Mouse (Mus musculus) heart, postnatal 0 days (tissue): ENCODE data around the gene 1810062G17Rik. TPM values are rescaled to one million over a fixed set of nuclear protein-coding genes. Genes with fewer than 3 reads are reported as not detected.

Source experiments
- ATAC-seq: fragments of 200-750 bp; cut with Nextera tagmentation; 2 replicates; pipeline ENCODE4 v1.8.0; 2017; ENCODE audit warnings: low read depth, moderate number of reproducible peaks, moderate library complexity; ENCODE audit not compliant: insufficient read depth
- DNase-seq: peaks from one replicate; pipeline ENCODE4 v3.0.0-alpha.2; 2016; ENCODE audit warnings: low spot score
- H3K27ac ChIP-seq: fragments of 300-500 bp; sonication (generic); 2 replicates; pipeline ENCODE4 v1.5.1; 2014; ENCODE audit warnings: low read depth, mild to moderate bottlenecking
- H3K27me3 ChIP-seq: fragments of 300-500 bp; sonication (generic); 2 replicates; pipeline ENCODE4 v1.6.1; 2014; ENCODE audit warnings: low read length, mixed read lengths; ENCODE audit not compliant: control insufficient read depth, insufficient read depth
- H3K36me3 ChIP-seq: fragments of 300-500 bp; sonication (generic); replicated peaks from 2 replicates; pipeline ENCODE4 v1.6.1; 2014; ENCODE audit warnings: low read length, mixed read lengths; ENCODE audit not compliant: control insufficient read depth, insufficient read depth
- H3K4me1 ChIP-seq: fragments of 300-500 bp; sonication (generic); 2 replicates; pipeline ENCODE4 v1.6.1; 2014; ENCODE audit warnings: antibody characterized with exemption; ENCODE audit not compliant: control insufficient read depth, insufficient read depth
- H3K4me2 ChIP-seq: fragments of 300-500 bp; sonication (generic); 2 replicates; pipeline ENCODE4 v1.6.1; 2014; ENCODE audit warnings: low read depth, mild to moderate bottlenecking, low read length, moderate library complexity
- H3K4me3 ChIP-seq: fragments of 300-500 bp; sonication (generic); 2 replicates; pipeline ENCODE4 v1.5.1; 2014; ENCODE audit warnings: low read depth, low read length
- H3K9ac ChIP-seq: fragments of 300-500 bp; sonication (generic); replicated peaks from 2 replicates; pipeline ENCODE4 v1.6.1; 2014; ENCODE audit warnings: low read depth, low read length, mixed read lengths
- H3K9me3 ChIP-seq: fragments of 300-500 bp; sonication (generic); replicated peaks from 2 replicates; pipeline ENCODE4 v1.6.1; 2016; ENCODE audit warnings: low read length; ENCODE audit not compliant: control insufficient read depth
- CTCF ChIP-seq: IDR thresholded peaks from 2 replicates; pipeline ENCODE4 v1.5.1; 2016; ENCODE audit warnings: antibody characterized with exemption, control low read depth, low read depth
- EP300 ChIP-seq: IDR thresholded peaks from 2 replicates; pipeline ENCODE4 v1.6.1; 2016; ENCODE audit warnings: antibody characterized with exemption, low read depth
- WGBS: fragments of 180-500 bp; shearing (Covaris S2); extraction: QIAGEN DNeasy Blood & Tissue Kit; methylation state at CpG from one replicate; pipeline ENCODE4 v1.1.7; 2014; 5-methylcytosine and 5-hydroxymethylcytosine counted together
- polyA plus RNA-seq: library from polyadenylated mRNA; unstranded; fragments of >200 nt; fragmentation: Nextera tagmentation; extraction: Ambion mirVana; gene quantifications from 2 replicates; pipeline ENCODE4 v1.2.1, GENCODE M21; 2015
- total RNA-seq: library from RNA; depleted of rRNA; stranded (reverse); fragments of >200 nt; gene quantifications from 2 replicates; pipeline ENCODE4 v1.2.3, GENCODE M21; 2014; ENCODE audit warnings: low replicate concordance

The 1810062G17Rik gene
- total and polyA plus RNA-seq, 2 experiments from 2014 or later: 1.8 TPM; not detected in 1

GRCm38 (mm10) chr3:36476261-36477155 lies 771 bp downstream of the 1810062G17Rik start:
- Histone ChIP-seq H3K4me2 (peak overlapping the region; percentile 91), H3K27ac (peak overlapping the region; percentile 95), H3K4me3 (peak overlapping the region; percentile 97), H3K36me3 (no peaks in the 10 kb centered on the region), H3K4me1 (peaks cover 47% of the 10 kb centered on the region), H3K9me3 (no peaks in the 10 kb centered on the region), H3K27me3 (no peaks in the 10 kb centered on the region), H3K9ac (peak overlapping the region; percentile 82)
- ATAC-seq (no peak), DNase-seq (no peak)
- TF ChIP-seq CTCF (no peak), EP300 (no peak)
- WGBS: 18% methylated on average over 20 of the region's 20 CpGs

GRCm38 (mm10) chr3:36478776-36479175 lies 3.0 kb downstream of the 1810062G17Rik start:
- no peak overlapping the region for H3K9ac ChIP-seq
- ATAC-seq (no peak), DNase-seq (no peak)
- H3K4me3 ChIP-seq: no peak overlapping the region
- no peak overlapping the region for H3K4me2 ChIP-seq
- H3K36me3 ChIP-seq: no peaks in the 10 kb centered on the region
- H3K9me3 ChIP-seq: no peaks in the 10 kb centered on the region
- H3K27ac ChIP-seq: no peak overlapping the region
- H3K4me1 ChIP-seq: peaks cover 46% of the 10 kb centered on the region
- 88% methylated on average over 8 of the region's 8 CpGs for WGBS
- TF ChIP-seq EP300 (no peak), CTCF (no peak)
- no peaks in the 10 kb centered on the region for H3K27me3 ChIP-seq

- no peak overlapping the region for H3K4me2 ChIP-seq
- H3K9ac ChIP-seq: no peak overlapping the region
- ATAC-seq (no peak), DNase-seq (no peak)
- no peak for TF ChIP-seq CTCF
- peak overlapping the region; percentile 97 for H3K27ac ChIP-seq
- H3K9me3 ChIP-seq: no peaks in the 10 kb centered on the region
- H3K4me1 ChIP-seq: peaks cover 37% of the 10 kb centered on the region
- H3K36me3 ChIP-seq: no peaks in the 10 kb centered on the region
- H3K27me3 ChIP-seq: no peaks in the 10 kb centered on the region
- H3K4me3 ChIP-seq: no peak overlapping the region
- 48% methylated on average over 2 of the region's 2 CpGs for WGBS
These were observed 4.7 kb downstream of the 1810062G17Rik start for GRCm38 (mm10) chr3:36480486-36480885.

- H3K27me3 ChIP-seq: no peaks in the 10 kb centered on the region
- 0 out of 2 replicates have a peak overlapping the region, but pooled peaks have one; percentile 9 for H3K4me3 ChIP-seq
- peak overlapping the region; percentile 48 for H3K9ac ChIP-seq
- H3K27ac ChIP-seq: peak overlapping the region; percentile 97
- H3K4me2 ChIP-seq: peak overlapping the region; percentile 42; the same call in 1 of the 2 replicates
- TF ChIP-seq CTCF: no peak
- peak; percentile 82 for DNase-seq
- no peaks in the 10 kb centered on the region for H3K36me3 ChIP-seq
- WGBS: 4% methylated on average over 11 of the region's 11 CpGs
- peak; percentile 75 for ATAC-seq
- H3K4me1 ChIP-seq: peaks cover 31% of the 10 kb centered on the region
- H3K9me3 ChIP-seq: no peaks in the 10 kb centered on the region
These were observed 6.0 kb downstream of the 1810062G17Rik start for GRCm38 (mm10) chr3:36481776-36482193.

GRCm38 (mm10) chr3:36482940-36483339 lies 7.2 kb downstream of the 1810062G17Rik start:
- Histone ChIP-seq H3K9me3 (no peaks in the 10 kb centered on the region), H3K4me2 (peak overlapping the region; percentile 36; the same call in 1 of the 2 replicates), H3K36me3 (no peaks in the 10 kb centered on the region), H3K27ac (peak overlapping the region; percentile 97), H3K27me3 (no peaks in the 10 kb centered on the region), H3K4me1 (peaks cover 26% of the 10 kb centered on the region), H3K4me3 (no peak overlapping the region), H3K9ac (no peak overlapping the region)
- TF ChIP-seq EP300: no peak
- TF ChIP-seq CTCF: no peak
- ATAC-seq (peak; percentile 37; the same call in 1 of the 2 replicates), DNase-seq (no peak)
- 23% methylated on average over 9 of the region's 9 CpGs for WGBS
